Mouse (Mus musculus): Measurements from ENCODE around the gene Sim2. TPM values are rescaled to one million over a fixed set of nuclear protein-coding genes. Genes with fewer than 3 reads are reported as not detected.
A peak's percentile ranks its signal among the peaks of the same experiment; 100 is the strongest.

Gene Sim2
- polyA plus RNA-seq, 1 experiment: not detected

DNA sequence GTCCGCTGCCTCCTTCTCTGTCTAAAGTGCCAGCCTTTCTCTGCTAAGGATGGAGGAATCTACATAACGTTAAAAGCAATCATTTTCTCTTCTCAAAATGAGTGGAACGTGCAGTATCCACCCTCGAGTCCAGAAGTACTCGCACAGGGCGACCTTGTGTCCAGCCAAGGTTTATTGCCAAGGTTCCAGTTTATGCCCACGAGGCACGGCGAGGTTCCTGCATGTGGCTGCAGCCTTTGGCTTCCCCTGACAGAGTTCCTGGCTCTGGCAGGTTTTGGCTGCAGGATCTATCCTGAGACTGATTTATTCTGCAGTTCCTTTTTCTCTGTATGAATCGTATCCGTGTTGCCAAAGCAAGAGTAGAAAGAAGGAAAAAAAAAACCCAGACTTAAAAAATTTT is 78.3 kb downstream of the Sim2 start:
- no peak overlapping the region for H3K4me3 ChIP-seq (ENCODE audit: low read depth, low read length)
- H3K36me3 ChIP-seq (ENCODE audit: control insufficient read depth, insufficient read depth, low read length, poor library complexity, severe bottlenecking): no peaks in the 10 kb centered on the region
- H3K27me3 ChIP-seq (ENCODE audit: control insufficient read depth, insufficient read depth, low read length, poor library complexity, severe bottlenecking): no peaks in the 10 kb centered on the region
- H3K4me1 ChIP-seq (ENCODE audit: control insufficient read depth, insufficient read depth, low read length): peaks cover 2% of the 10 kb centered on the region
- H3K27ac ChIP-seq (ENCODE audit: insufficient read depth, low read length): no peak overlapping the region
- H3K9ac ChIP-seq (ENCODE audit: low read depth, poor library complexity, severe bottlenecking): no peak overlapping the region
- H3K9me3 ChIP-seq (replicated peaks; ENCODE audit: control insufficient read depth, insufficient read depth, low read length, poor library complexity, severe bottlenecking): no peaks in the 10 kb centered on the region
- TF ChIP-seq EP300 (IDR thresholded peaks at IDR 0.05; ENCODE audit: insufficient read depth, low read depth, low read length): no peak
- TF ChIP-seq CTCF (IDR thresholded peaks at IDR 0.05; ENCODE audit: low read depth, low read length): no peak
- no peak for TF ChIP-seq POLR2A (IDR thresholded peaks at IDR 0.05; ENCODE audit: insufficient read depth, low read length)

DNA sequence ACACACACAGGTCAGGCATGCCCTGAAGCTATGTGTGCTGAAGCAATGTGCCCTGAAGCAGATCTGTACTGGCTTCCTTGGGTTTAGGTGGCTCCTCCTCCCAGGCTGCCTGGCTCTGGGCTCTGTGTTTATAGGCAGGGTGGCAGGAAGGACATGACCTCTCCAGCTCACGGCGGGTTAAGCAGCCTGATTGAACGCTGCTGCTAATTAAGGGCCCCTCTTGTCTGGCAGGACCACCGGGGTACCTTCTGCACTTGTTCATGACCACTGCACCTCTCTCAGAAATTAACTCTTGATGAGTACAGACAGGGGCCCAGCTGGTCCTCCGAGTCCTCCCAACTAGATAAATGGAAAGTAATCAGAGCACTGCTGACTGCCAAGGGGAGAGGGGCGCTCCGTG is 79.5 kb downstream of the Sim2 start:
- Histone ChIP-seq H3K9ac (ENCODE audit: low read depth, poor library complexity, severe bottlenecking) (no peak overlapping the region), H3K9me3 (replicated peaks; ENCODE audit: control insufficient read depth, insufficient read depth, low read length, poor library complexity, severe bottlenecking) (no peaks in the 10 kb centered on the region), H3K27ac (ENCODE audit: insufficient read depth, low read length) (no peak overlapping the region), H3K4me1 (ENCODE audit: control insufficient read depth, insufficient read depth, low read length) (peaks cover 4% of the 10 kb centered on the region), H3K36me3 (ENCODE audit: control insufficient read depth, insufficient read depth, low read length, poor library complexity, severe bottlenecking) (no peaks in the 10 kb centered on the region), H3K4me3 (ENCODE audit: low read depth, low read length) (no peak overlapping the region), H3K27me3 (ENCODE audit: control insufficient read depth, insufficient read depth, low read length, poor library complexity, severe bottlenecking) (no peaks in the 10 kb centered on the region)
- TF ChIP-seq CTCF (IDR thresholded peaks at IDR 0.05; ENCODE audit: low read depth, low read length): no peak
- no peak for TF ChIP-seq POLR2A (IDR thresholded peaks at IDR 0.05; ENCODE audit: insufficient read depth, low read length)
- no peak for TF ChIP-seq EP300 (IDR thresholded peaks at IDR 0.05; ENCODE audit: insufficient read depth, low read depth, low read length)

DNA sequence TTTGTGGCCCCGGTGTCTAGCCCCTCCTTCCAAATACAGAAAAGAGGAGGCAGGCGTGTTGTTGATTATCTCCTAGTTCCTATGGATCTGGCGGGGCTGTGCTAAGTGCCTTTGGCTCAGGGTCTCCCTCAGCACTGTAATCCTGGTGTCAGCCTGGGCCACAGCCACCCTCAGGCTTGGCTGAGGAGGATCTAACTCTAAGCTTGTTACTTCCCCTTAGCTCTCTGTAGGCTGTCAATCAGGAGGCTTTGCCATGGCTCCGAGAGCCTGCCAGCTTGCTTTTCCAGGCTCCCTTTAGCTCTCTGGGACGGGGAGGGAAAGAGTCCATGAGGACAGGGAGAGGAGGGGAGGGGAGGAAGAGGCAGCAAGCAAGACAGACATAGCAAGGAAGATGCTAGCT is 80.2 kb downstream of the Sim2 start:
- H3K4me3 ChIP-seq (ENCODE audit: low read depth, low read length): no peak overlapping the region
- no peak overlapping the region for H3K9ac ChIP-seq (ENCODE audit: low read depth, poor library complexity, severe bottlenecking)
- no peak for TF ChIP-seq EP300 (IDR thresholded peaks at IDR 0.05; ENCODE audit: insufficient read depth, low read depth, low read length)
- no peak for TF ChIP-seq CTCF (IDR thresholded peaks at IDR 0.05; ENCODE audit: low read depth, low read length)
- no peak for TF ChIP-seq POLR2A (IDR thresholded peaks at IDR 0.05; ENCODE audit: insufficient read depth, low read length)
- no peaks in the 10 kb centered on the region for H3K9me3 ChIP-seq (replicated peaks; ENCODE audit: control insufficient read depth, insufficient read depth, low read length, poor library complexity, severe bottlenecking)
- no peaks in the 10 kb centered on the region for H3K27me3 ChIP-seq (ENCODE audit: control insufficient read depth, insufficient read depth, low read length, poor library complexity, severe bottlenecking)
- peaks cover 8% of the 10 kb centered on the region for H3K4me1 ChIP-seq (ENCODE audit: control insufficient read depth, insufficient read depth, low read length)
- H3K36me3 ChIP-seq (ENCODE audit: control insufficient read depth, insufficient read depth, low read length, poor library complexity, severe bottlenecking): no peaks in the 10 kb centered on the region
- H3K27ac ChIP-seq (ENCODE audit: insufficient read depth, low read length): no peak overlapping the region

DNA sequence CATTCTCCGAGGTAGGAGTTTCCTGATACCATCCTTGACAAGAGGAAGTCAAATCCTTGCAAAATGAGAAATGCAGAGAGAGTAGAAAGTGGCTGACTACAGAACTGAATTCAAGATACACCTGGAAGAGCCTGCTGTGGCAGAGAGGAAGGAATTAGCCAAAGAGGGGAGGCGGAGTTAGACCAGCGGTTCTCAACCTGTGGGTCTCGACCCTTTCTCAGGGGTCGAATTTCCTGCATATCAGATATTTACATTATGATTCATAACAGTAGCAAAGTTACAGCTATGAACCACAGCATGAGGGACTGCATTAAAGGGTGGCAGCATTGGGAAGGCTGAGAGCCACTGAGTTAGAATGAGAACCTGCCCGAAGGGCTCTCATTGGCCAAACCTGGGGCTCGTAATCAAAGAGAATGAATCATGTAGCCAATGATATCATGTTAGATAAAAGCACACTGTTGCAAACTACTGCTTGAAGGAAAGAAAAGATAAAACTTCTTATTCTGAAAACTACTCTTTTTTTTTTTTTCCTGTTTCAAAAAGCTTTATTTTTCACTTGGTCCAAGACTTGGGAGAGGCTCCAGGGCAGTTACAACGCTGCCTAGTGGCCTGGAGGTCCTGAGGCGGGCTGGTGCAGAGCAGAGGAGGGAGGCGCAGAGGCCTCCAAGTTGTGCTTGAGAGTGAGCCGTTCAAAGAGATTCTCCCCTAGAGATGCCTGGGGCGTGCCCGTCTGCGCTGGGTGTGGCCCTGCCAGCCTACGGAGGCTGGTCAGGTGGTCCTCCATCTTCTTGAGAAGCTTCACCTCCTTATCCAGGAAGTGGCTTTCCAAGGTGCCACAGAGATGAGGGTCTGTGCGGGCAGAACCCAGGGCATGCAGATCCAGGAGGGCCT is 84.2 kb downstream of the Sim2 start:
- Histone ChIP-seq H3K27ac (ENCODE audit: insufficient read depth, low read length) (no peak overlapping the region), H3K4me1 (ENCODE audit: control insufficient read depth, insufficient read depth, low read length) (peaks cover 11% of the 10 kb centered on the region), H3K9ac (ENCODE audit: low read depth, poor library complexity, severe bottlenecking) (no peak overlapping the region), H3K9me3 (replicated peaks; ENCODE audit: control insufficient read depth, insufficient read depth, low read length, poor library complexity, severe bottlenecking) (no peaks in the 10 kb centered on the region), H3K27me3 (ENCODE audit: control insufficient read depth, insufficient read depth, low read length, poor library complexity, severe bottlenecking) (no peaks in the 10 kb centered on the region), H3K4me3 (ENCODE audit: low read depth, low read length) (no peak overlapping the region), H3K36me3 (ENCODE audit: control insufficient read depth, insufficient read depth, low read length, poor library complexity, severe bottlenecking) (no peaks in the 10 kb centered on the region)
- TF ChIP-seq POLR2A (IDR thresholded peaks at IDR 0.05; ENCODE audit: insufficient read depth, low read length) (no peak), CTCF (IDR thresholded peaks at IDR 0.05; ENCODE audit: low read depth, low read length) (peak; percentile 44)

- Histone ChIP-seq H3K27ac (ENCODE audit: insufficient read depth, low read length) (no peak overlapping the region), H3K27me3 (ENCODE audit: control insufficient read depth, insufficient read depth, low read length, poor library complexity, severe bottlenecking) (no peaks in the 10 kb centered on the region), H3K9ac (ENCODE audit: low read depth, poor library complexity, severe bottlenecking) (no peak overlapping the region), H3K4me1 (ENCODE audit: control insufficient read depth, insufficient read depth, low read length) (peaks cover 11% of the 10 kb centered on the region), H3K9me3 (replicated peaks; ENCODE audit: control insufficient read depth, insufficient read depth, low read length, poor library complexity, severe bottlenecking) (no peaks in the 10 kb centered on the region), H3K36me3 (ENCODE audit: control insufficient read depth, insufficient read depth, low read length, poor library complexity, severe bottlenecking) (no peaks in the 10 kb centered on the region), H3K4me3 (ENCODE audit: low read depth, low read length) (no peak overlapping the region)
- no peak for TF ChIP-seq POLR2A (IDR thresholded peaks at IDR 0.05; ENCODE audit: insufficient read depth, low read length)
- TF ChIP-seq CTCF (IDR thresholded peaks at IDR 0.05; ENCODE audit: low read depth, low read length): no peak
- TF ChIP-seq EP300 (IDR thresholded peaks at IDR 0.05; ENCODE audit: insufficient read depth, low read depth, low read length): no peak
These were observed 85.5 kb downstream of the Sim2 start for GRCm38 (mm10) chr16:94170218-94170617.

- no peaks in the 10 kb centered on the region for H3K9me3 ChIP-seq (replicated peaks; ENCODE audit: control insufficient read depth, insufficient read depth, low read length, poor library complexity, severe bottlenecking)
- H3K36me3 ChIP-seq (ENCODE audit: control insufficient read depth, insufficient read depth, low read length, poor library complexity, severe bottlenecking): no peaks in the 10 kb centered on the region
- no peak overlapping the region for H3K4me3 ChIP-seq (ENCODE audit: low read depth, low read length)
- H3K27ac ChIP-seq (ENCODE audit: insufficient read depth, low read length): no peak overlapping the region
- no peak overlapping the region for H3K9ac ChIP-seq (ENCODE audit: low read depth, poor library complexity, severe bottlenecking)
- H3K27me3 ChIP-seq (ENCODE audit: control insufficient read depth, insufficient read depth, low read length, poor library complexity, severe bottlenecking): no peaks in the 10 kb centered on the region
- peaks cover 10% of the 10 kb centered on the region for H3K4me1 ChIP-seq (ENCODE audit: control insufficient read depth, insufficient read depth, low read length)
- TF ChIP-seq EP300 (IDR thresholded peaks at IDR 0.05; ENCODE audit: insufficient read depth, low read depth, low read length) (no peak), CTCF (IDR thresholded peaks at IDR 0.05; ENCODE audit: low read depth, low read length) (no peak), POLR2A (IDR thresholded peaks at IDR 0.05; ENCODE audit: insufficient read depth, low read length) (no peak)
These were observed 88.6 kb downstream of the Sim2 start for GRCm38 (mm10) chr16:94173361-94173760.
